Mouse (Mus musculus) mouse trophoblast stem cell (cell line): ENCODE results near the gene Lpxn.

Experiments
- in situ Hi-C, 2 experiments: fragments of 300-500 bp; cut with MseI, MboI; formaldehyde crosslinking; loops; 2 replicates in 1 of 2; 3 replicates in 1 of 2; pipeline ENCODE4 v1.15.1; 2025

The Lpxn gene

DNA sequence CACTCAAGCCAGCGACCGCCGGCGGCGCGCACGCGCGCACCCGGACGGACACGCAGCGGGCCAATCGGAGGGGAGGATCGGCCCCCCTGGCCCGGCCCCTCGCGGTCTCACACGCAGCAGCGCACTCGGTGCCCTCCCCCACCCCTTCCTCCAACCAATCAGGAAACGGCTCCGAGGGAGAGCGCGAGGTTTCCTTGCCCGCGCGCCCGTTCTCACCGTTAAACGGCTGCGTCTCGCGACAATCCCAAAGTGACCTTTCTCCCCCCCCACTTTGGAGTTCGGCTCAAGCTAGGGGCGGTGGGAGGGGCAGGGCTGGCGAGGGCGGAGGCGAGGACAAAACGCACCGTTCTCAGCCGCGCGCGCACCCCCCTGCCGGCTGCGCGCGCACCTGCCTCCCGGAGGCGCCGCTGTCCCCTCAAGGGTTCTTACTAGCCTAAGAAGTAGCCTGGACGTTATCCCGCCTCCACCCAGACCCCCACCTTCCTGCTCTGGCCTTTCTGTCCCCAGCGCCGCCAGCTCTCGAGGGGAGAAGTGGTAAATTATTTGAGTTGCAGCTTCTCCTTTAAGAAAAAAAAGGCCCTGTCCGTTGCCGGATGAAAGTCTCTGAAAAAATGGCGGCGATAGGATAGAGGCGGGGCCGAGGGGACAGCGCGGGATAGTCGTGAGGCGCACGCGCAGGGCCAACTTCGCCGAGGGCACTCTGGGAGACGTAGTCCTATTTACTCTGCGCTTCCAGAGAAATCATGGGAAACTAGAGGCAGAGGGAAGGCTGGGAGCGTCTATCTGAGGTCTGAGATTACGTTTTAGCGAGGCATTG, at the start of gene Lpxn, which contains the start of gene Zfp91:
TSS of gene Lpxn (plus strand) at position 683 of the 817 bp plus-strand sequence.
TSS of gene Zfp91 (minus strand) at position 616 of the 817 bp plus-strand sequence.
- in situ Hi-C loops: loop anchor here in 1 of 2 experiments (25.0 kb wide), 1 partner anchor 783 kb away; no protein-coding TSS in a partner anchor

DNA sequence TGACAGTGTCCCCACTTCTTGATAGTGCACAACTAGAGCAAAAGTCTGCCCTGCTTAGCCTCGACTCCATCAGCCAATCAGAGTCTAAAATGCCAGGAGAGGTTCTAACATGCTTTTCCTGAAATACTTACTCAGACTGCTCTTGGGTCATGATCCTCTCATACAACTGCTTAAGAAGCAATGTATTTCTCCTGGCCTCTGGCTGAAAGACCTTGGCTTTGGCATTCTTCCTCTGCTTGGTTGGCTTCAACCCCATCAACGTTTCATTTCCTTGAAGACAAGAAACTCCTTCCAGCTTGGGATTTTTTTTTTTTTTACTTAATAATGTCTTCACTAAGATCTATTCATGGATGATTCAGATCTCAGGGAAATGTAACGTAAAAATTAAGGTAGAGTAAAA, 39.7 kb upstream of the Lpxn start:
- in situ Hi-C loops: no loop called here

DNA sequence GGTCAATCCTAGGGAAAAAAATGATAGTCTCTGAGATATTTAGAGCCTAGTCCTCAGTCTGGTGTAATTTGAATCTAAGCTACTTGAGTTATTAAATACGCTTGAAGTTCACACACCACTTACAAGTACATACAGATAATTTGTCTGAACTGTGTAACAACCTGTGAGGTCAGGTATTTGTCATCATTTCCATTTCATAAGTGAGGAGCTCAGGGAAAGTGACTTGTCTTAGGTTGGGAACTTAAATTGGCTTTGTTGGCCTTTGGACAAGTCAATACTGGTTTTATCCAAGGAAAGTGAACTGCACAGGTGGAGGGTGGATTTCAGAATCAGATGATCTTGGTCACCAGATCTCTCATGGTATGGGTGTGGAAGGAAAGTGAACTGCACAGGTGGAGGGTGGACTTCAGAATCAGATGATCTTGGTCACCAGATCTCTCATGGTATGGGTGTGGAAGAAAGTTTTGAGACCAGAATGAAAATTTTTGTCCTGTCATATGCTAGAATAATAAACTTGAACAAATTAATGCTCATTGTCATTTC, 37.0 kb upstream of the Lpxn start:
- in situ Hi-C loops: no loop called here

DNA sequence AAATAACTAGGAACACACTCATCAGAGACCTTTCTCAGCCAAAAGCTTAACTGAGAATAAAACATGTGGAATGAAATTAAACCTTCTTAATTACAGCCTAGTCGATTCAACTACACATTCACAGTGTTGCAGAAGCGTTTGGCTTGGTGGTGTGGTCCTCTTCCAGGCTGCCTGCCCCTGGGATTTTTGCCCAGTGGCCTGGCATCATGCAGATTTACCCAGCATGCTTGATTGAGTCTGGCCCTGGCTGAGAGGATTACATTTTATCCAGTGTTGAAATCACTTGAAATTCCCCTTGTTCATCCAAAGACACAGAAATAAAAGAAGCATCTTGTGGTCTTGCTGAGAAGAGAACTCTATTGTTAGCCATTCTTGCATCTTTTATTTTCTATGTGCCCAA, 36.3 kb upstream of the Lpxn start:
- in situ Hi-C loops: no loop called here

DNA sequence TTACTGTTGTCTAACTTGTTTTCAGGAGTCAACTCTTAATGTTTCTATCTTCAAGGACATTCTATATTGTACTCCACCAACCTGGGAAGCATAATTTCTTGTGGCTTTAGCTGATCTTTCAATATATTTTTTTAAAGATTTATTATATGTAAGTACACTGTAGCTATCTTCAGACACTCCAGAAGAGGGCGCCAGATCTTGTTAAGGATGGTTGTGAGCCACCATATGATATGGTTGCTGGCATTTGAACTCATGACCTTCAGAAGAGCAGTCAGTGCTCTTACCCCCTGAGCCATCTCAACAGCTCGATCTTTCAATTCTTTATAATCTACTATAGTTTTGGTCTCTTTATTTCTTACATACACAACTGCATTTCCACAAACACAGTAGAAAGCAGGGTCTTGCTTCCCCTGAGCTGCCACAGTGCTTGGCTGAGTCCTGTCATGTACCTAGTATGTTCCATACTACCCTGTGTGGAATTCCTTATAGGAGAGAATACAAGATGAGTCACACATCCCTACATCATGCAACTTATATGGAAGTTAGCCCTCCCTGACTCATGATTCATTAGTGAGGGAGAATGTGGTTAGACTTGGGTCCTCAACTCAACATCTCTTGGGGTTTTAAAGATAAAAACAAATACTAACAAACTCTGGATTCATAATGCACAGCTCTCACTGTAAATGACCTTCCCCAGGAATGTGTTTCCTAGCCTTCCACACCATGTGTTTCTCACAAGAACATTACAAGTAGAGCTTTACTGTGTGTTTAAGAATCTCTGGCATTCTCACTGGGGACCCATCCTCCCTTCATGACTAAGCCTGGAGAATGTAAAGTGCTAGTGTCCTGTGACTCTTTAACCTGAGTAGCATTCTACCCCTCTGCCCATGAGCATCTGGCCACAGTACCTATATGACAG, 33.5 kb upstream of the Lpxn start:
- in situ Hi-C loops: no loop called here

DNA sequence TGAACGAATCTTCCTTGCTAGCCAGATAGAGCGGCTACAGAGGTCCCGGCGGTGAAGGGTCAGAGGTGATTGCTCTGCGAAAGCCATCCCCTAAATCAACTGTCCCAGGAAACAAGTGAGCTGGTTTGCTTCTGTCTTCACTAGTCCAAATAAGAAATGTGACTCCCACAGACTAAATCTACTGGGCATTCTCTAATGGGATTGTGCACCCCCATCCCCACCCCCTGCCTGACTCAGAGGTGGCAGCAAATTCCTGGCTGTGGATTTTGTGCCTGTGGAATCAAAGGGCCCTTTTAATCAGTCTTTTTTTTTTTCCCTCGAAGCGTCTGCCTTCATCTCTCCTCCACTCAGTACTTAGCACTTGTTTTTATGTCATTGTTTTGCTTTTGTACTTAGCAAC, 30.7 kb upstream of the Lpxn start, which contains the start of gene Cntf:
TSS of gene Cntf (minus strand) at position 325 of the 400 bp plus-strand sequence.
- in situ Hi-C loops: no loop called here

DNA sequence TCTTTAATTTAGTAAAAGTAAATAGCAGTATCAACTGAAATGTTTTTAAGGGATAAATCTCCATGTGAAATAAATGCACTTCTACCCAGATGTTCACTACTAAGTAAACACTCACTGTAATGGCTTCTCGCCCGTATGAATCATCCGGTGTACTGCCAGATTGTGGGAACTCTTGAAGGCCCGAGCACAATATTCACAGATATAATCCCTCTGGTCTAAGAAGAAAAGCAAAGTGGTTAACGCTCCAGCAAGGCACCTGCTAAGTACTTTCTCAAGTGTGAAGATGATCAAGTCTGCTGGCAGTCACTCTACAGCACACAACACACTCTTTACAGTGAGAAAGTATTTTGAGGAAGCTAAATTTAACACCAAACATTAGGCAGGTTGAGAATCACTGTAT, 25.1 kb upstream of the Lpxn start:
- in situ Hi-C loops: no loop called here

DNA sequence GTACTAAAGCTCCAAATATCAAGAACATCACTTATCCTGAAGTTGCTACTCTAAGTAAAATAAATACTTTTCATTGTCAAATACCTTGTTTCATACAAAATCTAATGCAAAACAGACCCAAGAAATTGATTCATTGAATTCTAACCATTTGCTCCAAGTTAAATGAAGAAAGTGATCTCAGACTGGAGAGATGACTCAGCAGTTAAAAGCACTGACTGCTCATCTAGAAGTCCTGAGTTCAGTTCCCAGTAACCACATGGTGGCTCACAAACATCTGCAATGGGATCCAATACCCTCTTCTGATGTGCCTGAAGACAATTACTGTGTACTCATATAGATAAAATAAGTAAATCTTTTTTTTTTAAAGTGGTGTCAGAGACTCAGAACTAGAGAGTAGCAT, 15.6 kb upstream of the Lpxn start:
- in situ Hi-C loops: loop anchor here in 1 of 2 experiments (25.0 kb wide), 1 partner anchor 768 kb away; no protein-coding TSS in a partner anchor

DNA sequence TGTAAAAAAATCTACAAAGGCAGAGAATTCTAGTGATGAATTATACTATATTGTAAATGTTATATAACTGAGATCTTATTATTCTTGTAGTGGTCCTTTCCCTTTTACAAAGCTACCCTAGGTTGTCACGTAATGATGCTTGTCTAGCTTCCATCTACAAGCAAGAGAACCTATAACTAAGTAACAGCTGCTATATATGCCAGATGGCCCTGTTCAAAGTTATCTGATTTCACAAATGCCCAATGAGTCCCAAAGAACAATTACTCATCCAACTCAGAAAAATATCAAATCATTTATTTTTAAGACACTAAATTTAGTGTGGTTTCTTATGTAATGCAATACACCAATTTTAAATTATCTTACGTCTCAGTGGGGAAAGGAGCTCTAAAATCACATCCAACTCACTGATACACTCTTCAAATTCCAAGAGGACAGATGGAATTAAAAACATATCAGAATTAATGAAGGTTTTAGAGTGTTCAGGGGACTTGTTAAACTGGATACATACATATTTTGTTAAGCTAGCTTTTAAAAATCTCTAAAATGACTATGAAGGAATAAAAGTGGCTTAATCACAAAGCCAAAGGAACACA, 9.1 kb upstream of the Lpxn start:
- in situ Hi-C loops: loop anchor here in 1 of 2 experiments (25.0 kb wide), 1 partner anchor 775 kb away; no protein-coding TSS in a partner anchor

DNA sequence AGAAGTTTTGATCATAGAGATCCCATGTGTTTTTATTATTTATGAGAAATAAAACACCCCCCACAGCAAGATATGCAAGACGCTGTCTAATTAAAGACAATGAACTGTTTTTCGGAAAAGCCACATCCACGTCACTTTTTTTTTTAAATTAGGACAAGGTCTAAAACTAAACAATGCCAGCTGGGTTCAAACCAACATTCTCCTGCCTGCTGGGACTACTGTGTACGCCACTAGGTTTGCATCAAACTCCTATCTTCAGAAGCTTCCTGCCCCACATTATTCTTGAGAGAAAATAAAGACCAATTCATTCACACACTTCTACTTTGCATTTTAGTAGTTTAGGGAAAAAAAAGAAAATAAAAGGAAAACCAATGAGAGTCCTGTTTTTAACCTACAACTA, 8.3 kb upstream of the Lpxn start:
- in situ Hi-C loops: loop anchor here in 1 of 2 experiments (25.0 kb wide), 1 partner anchor 775 kb away; no protein-coding TSS in a partner anchor

DNA sequence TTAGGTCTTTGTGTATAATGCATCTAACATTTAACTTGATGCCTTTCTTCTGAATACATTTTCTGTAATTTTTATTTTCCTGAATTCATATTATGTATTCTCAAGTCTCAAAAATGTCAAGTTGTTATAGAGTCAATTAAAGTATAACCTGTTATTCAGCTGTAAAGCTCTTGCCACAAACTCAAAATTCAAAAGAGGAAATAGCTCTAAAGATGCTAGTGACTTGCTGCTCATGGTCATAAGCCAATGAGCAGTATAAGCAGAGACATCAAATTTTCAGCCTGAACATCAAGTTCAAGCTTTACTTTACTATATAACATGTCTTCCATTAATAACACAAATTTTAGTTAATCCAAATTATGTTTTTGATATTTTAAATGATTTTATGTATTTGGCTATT, 3.6 kb upstream of the Lpxn start:
- in situ Hi-C loops: loop anchor here in 1 of 2 experiments (25.0 kb wide), 1 partner anchor 780 kb away; no protein-coding TSS in a partner anchor

DNA sequence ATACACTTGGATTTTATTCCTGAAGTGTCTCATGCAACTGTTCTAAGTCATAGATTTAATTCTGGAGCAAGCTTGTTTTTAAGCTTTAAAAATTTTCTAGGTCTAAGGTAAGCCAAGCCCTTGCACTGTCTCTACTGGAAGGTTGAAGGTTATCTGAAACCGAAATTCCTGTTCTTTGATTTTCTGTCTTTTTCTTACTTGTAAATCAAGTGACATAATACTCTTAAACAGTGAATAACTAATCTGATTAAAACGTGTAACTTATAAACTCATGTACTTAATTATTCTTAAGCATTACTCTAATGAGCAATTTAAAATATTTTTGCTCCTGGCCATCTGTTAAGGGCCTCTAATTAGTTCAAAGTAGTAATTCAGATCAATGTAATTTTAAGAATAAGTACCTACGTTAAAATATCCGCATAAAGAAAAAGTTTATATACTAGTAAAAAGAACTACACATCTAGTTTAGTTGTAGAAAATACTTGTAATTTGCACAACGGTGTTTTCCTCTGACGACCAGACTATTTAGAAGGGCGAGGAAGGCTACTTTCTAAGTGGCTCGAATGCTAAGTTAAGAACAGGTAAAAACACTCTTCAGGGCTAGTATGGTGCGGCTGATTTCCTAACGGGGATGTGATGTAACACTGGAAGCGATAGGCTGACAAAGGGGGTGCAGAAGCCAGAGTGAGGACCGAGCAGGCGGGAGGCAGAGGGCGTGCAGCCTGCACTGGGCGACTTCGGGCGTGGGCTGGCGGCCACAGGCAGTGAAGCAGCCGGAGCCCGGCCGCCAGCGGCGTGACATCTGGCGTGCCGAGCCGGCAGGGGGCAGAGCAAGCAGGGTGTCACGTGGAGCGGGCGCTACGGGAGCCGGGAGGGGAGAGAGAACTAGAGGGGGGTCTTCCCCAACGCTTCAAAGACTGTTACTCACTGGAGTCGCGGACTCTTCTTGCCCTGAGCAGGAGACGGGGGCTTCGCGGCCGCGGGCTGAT, 1.6 kb upstream of the Lpxn start:
- in situ Hi-C loops: loop anchor here in 1 of 2 experiments (25.0 kb wide), 1 partner anchor 782 kb away; no protein-coding TSS in a partner anchor

DNA sequence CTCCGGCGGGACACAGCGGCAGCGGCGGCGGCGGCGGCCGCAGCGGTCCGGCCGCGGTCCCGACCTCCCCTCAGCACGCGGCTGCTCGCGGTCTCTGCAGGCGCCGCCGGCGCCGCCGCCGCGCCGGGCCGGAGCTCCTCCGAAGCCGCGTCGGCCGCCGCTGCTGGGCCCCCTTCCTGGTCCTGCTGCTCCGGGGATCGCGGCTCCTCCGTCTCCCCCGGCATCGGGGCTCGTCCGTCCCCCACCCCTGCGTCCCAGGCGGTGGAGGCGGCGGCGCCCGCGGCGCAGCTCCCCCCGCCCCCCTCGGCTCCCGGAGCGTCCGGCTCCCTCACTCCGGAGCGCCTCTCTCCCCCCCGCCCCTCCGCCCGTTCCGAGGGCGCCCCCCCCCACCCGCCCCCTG, 883 bp upstream of the Lpxn start:
- in situ Hi-C loops: loop anchor here in 1 of 2 experiments (25.0 kb wide), 1 partner anchor 783 kb away; no protein-coding TSS in a partner anchor

DNA sequence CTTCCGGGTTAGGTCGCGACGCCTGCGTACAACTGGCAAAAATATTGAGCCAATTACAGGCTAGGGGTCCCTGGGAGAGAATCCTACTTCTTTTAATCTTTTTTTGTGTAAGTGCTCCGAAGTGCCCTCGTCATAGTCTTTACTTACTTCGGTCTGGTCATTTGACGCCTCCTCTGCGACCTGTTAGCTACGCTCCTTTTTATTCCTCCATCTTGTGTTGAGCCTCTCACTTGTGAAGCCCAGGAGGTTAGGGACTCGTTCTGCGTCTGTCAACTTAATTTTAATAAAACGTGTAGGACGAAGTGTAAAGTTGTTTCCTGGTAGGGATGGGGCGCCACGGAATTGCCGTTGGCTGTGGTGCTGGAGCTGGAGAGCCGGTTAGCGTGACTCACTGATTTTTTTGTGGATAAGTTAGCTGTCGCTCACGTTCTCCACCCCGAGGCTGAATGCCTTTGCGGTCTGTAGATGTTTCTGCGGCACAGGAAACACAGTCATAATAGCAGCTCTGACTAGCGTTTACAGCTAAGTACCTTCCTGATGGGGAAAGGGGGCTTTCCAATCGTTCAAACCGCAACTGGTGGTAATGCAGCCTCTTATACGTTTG, 437 bp downstream of the Lpxn start:
- in situ Hi-C loops: loop anchor here in 1 of 2 experiments (25.0 kb wide), 1 partner anchor 784 kb away; no protein-coding TSS in a partner anchor

DNA sequence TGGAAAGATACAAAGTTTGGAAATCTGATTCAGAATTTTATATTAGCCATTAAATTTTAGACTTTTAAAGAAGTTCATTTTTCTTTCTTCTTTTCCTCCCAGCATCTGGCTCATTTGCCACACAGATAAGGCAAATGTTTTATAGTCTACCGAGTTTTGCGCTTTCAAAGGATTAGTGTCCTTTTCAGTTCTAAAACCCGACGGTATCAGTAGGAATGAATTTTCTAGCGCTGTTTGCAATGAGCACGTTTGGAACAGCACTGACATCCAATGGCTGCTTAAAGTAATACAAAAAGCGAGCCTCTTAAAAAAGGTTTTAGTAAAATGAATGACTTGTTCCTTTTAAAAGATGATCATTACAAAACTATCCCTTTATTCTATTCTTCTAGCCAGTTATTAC, 1.1 kb downstream of the Lpxn start:
- in situ Hi-C loops: loop anchor here in 1 of 2 experiments (25.0 kb wide), 1 partner anchor 785 kb away; no protein-coding TSS in a partner anchor

DNA sequence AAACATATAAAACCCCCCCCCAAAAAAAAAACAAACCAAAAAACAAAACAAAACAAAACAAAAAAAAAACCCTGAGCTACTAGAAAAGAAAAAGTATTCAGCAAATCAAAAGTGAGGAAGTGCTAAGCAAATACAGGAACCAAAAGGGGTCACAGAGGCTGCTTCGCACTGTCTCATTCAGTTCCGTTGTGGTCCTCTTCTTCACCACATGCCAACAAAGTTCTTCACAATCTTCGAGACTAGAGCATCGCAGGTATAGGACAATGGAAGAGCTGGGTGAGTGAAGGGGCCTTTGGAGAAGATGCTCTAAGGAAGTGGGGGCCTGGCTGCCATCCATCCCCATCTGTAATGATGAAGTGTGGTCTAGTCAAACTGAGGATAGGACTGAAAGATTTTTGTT, 2.4 kb downstream of the Lpxn start:
- in situ Hi-C loops: loop anchor here in 1 of 2 experiments (25.0 kb wide), 1 partner anchor 786 kb away; no protein-coding TSS in a partner anchor

DNA sequence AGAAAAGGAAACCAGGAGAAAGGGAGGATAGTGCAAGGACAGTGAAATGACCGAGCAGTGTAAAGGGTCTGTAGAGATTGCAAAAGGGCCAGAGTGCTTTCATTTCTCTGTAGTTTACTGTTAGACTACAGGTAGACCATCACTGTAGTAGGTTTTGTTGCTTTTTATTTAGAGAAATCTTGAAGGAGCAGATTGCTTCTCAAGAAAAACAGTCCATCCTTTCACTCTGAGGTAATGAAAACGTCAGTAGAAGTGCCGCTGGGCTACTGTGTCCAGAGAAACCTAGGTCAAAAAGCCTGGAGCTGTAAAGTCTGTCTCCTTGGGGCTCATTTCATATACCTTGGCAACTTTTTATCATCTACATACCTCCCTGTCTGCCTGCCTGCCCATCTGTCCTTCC, 3.1 kb downstream of the Lpxn start:
- in situ Hi-C loops: loop anchor here in 1 of 2 experiments (25.0 kb wide), 1 partner anchor 787 kb away; no protein-coding TSS in a partner anchor

DNA sequence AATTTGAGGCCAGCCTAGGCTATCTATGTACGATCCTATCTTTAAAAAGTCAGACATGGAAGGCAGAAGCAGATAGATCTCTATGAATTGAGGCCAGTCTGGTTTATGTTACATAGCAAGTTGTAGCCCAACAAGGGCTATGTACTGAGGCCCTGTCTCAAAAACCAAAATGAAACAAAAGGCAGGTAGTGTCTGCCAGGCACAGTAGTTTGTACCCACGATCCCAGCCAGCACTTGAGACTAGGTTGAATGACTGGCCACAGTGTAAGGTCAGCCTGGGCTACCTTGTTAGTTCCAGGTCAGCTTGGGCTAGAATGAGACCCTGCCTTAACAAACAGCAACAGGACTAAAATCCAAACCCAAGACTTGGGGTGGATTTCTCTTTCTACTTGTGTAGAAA, 4.6 kb downstream of the Lpxn start:
- in situ Hi-C loops: loop anchor here (10.0 to 25.0 kb wide), 2 partner anchors 206 to 288 kb away; partner anchors contain the start of genes Dtx4 (in 1 of the 2) and Gm4952 (in 1 of the 2)

DNA sequence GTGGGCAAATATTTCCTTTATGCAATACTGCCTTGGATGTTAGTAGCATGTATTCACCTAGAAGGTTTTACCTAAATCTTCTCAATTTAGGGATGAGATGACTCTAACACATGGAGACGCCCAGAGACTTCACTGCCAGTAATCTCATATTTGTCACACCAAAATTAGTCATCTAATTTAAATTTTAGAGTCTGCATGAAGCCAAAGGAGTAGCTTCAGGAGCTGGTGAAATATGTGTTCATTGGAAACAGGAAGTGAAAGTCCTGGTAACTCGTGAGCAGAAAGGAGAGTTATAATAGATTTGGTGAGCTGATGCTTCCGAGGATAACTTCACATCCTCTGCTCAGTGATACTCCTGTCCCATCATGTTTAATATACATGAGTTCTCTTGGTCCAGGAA, 5.1 kb downstream of the Lpxn start:
- in situ Hi-C loops: loop anchor here (10.0 to 25.0 kb wide), 2 partner anchors 206 to 289 kb away; partner anchors contain the start of genes Dtx4 (in 1 of the 2) and Gm4952 (in 1 of the 2)
